Mouse (Mus musculus): Measurements from ENCODE around the gene Slc40a1. TPM values are rescaled to one million over a fixed set of nuclear protein-coding genes. Genes with fewer than 3 reads are reported as not detected.

Gene Slc40a1
- polyA plus RNA-seq (2015; fragmentation: Nextera tagmentation; extraction: Ambion mirVana): 18.0 and 18.8 TPM in 2 replicates

- no peaks in the 10 kb centered on the region for H3K36me3 ChIP-seq (ENCODE audit: control insufficient read depth, insufficient read depth)
- H3K27ac ChIP-seq (ENCODE audit: low read length): peak within 1 kb of the TSS; percentile 4; the same call in 1 of the 2 replicates
- peak within 1 kb of the TSS; percentile 76 for H3K9ac ChIP-seq (ENCODE audit: low read length)
- H3K4me2 ChIP-seq (ENCODE audit: low read depth, low read length): peak within 1 kb of the TSS; percentile 90
- peak within 1 kb of the TSS; percentile 70 for H3K4me3 ChIP-seq (ENCODE audit: low read length)
- peaks cover 6% of the 10 kb centered on the region for H3K4me1 ChIP-seq (ENCODE audit: control insufficient read depth, insufficient read depth, low read length)
- H3K27me3 ChIP-seq (ENCODE audit: control insufficient read depth, insufficient read depth, low read length): peaks cover 2% of the 10 kb centered on the region; the same call in 1 of the 2 replicates
- no peaks in the 10 kb centered on the region for H3K9me3 ChIP-seq (replicated peaks; ENCODE audit: control insufficient read depth, low read length)
- no peak for ATAC-seq (replicated peaks; ENCODE audit: extremely low read depth, insufficient read depth, low FRiP score)
- WGBS: 26% methylated on average over 9 of the region's 9 CpGs
These were observed at the start of gene Slc40a1 for GRCm38 (mm10) chr1:45926393-45926763. TSS of gene Slc40a1 (minus strand) at chr1:45926523.

- 79% methylated on average over 4 of the region's 4 CpGs for WGBS
- no peak overlapping the region for H3K4me2 ChIP-seq (ENCODE audit: low read depth, low read length)
- no peak for ATAC-seq (replicated peaks; ENCODE audit: extremely low read depth, insufficient read depth, low FRiP score)
- H3K4me3 ChIP-seq (ENCODE audit: low read length): no peak overlapping the region
- H3K4me1 ChIP-seq (ENCODE audit: control insufficient read depth, insufficient read depth, low read length): no peaks in the 10 kb centered on the region; the same call in 1 of the 2 replicates
- no peaks in the 10 kb centered on the region for H3K27me3 ChIP-seq (ENCODE audit: control insufficient read depth, insufficient read depth, low read length)
- H3K9ac ChIP-seq (ENCODE audit: low read length): no peak overlapping the region
- H3K36me3 ChIP-seq (ENCODE audit: control insufficient read depth, insufficient read depth): no peaks in the 10 kb centered on the region
- H3K27ac ChIP-seq (ENCODE audit: low read length): no peak overlapping the region
- no peaks in the 10 kb centered on the region for H3K9me3 ChIP-seq (replicated peaks; ENCODE audit: control insufficient read depth, low read length)
These were observed 45.0 kb upstream of the Slc40a1 start for GRCm38 (mm10) chr1:45971314-45971713.

GRCm38 (mm10) chr1:45948988-45949387 is 22.7 kb upstream of the Slc40a1 start:
- Histone ChIP-seq H3K27ac (ENCODE audit: low read length) (no peak overlapping the region), H3K4me2 (ENCODE audit: low read depth, low read length) (no peak overlapping the region), H3K9ac (ENCODE audit: low read length) (no peak overlapping the region), H3K9me3 (replicated peaks; ENCODE audit: control insufficient read depth, low read length) (no peaks in the 10 kb centered on the region), H3K4me3 (ENCODE audit: low read length) (no peak overlapping the region), H3K36me3 (ENCODE audit: control insufficient read depth, insufficient read depth) (no peaks in the 10 kb centered on the region), H3K27me3 (ENCODE audit: control insufficient read depth, insufficient read depth, low read length) (no peaks in the 10 kb centered on the region), H3K4me1 (ENCODE audit: control insufficient read depth, insufficient read depth, low read length) (no peaks in the 10 kb centered on the region)
- no peak for ATAC-seq (replicated peaks; ENCODE audit: extremely low read depth, insufficient read depth, low FRiP score)
- WGBS: 66% methylated on average over 2 of the region's 2 CpGs

GRCm38 (mm10) chr1:45947843-45948242 is 21.5 kb upstream of the Slc40a1 start:
- Histone ChIP-seq H3K4me3 (ENCODE audit: low read length) (no peak overlapping the region), H3K9me3 (replicated peaks; ENCODE audit: control insufficient read depth, low read length) (no peaks in the 10 kb centered on the region), H3K4me2 (ENCODE audit: low read depth, low read length) (no peak overlapping the region), H3K9ac (ENCODE audit: low read length) (no peak overlapping the region), H3K27me3 (ENCODE audit: control insufficient read depth, insufficient read depth, low read length) (no peaks in the 10 kb centered on the region), H3K27ac (ENCODE audit: low read length) (no peak overlapping the region), H3K4me1 (ENCODE audit: control insufficient read depth, insufficient read depth, low read length) (no peaks in the 10 kb centered on the region), H3K36me3 (ENCODE audit: control insufficient read depth, insufficient read depth) (no peaks in the 10 kb centered on the region)
- WGBS: 31% methylated on average over 1 of the region's 1 CpGs
- no peak for ATAC-seq (replicated peaks; ENCODE audit: extremely low read depth, insufficient read depth, low FRiP score)

- no peaks in the 10 kb centered on the region for H3K9me3 ChIP-seq (replicated peaks; ENCODE audit: control insufficient read depth, low read length)
- no peak overlapping the region for H3K4me3 ChIP-seq (ENCODE audit: low read length)
- no peak overlapping the region for H3K27ac ChIP-seq (ENCODE audit: low read length)
- H3K4me2 ChIP-seq (ENCODE audit: low read depth, low read length): no peak overlapping the region
- H3K9ac ChIP-seq (ENCODE audit: low read length): no peak overlapping the region
- H3K36me3 ChIP-seq (ENCODE audit: control insufficient read depth, insufficient read depth): no peaks in the 10 kb centered on the region
- ATAC-seq (replicated peaks; ENCODE audit: extremely low read depth, insufficient read depth, low FRiP score): no peak
- peaks cover 3% of the 10 kb centered on the region for H3K4me1 ChIP-seq (ENCODE audit: control insufficient read depth, insufficient read depth, low read length)
- H3K27me3 ChIP-seq (ENCODE audit: control insufficient read depth, insufficient read depth, low read length): peaks cover 2% of the 10 kb centered on the region; the same call in 1 of the 2 replicates
These were observed 4.8 kb upstream of the Slc40a1 start for GRCm38 (mm10) chr1:45931127-45931526.

GRCm38 (mm10) chr1:45926911-45927310 is 588 bp upstream of the Slc40a1 start:
- Histone ChIP-seq H3K27me3 (ENCODE audit: control insufficient read depth, insufficient read depth, low read length) (peaks cover 2% of the 10 kb centered on the region; the same call in 1 of the 2 replicates), H3K36me3 (ENCODE audit: control insufficient read depth, insufficient read depth) (no peaks in the 10 kb centered on the region), H3K4me2 (ENCODE audit: low read depth, low read length) (no peak overlapping the region), H3K4me1 (ENCODE audit: control insufficient read depth, insufficient read depth, low read length) (peaks cover 6% of the 10 kb centered on the region), H3K9me3 (replicated peaks; ENCODE audit: control insufficient read depth, low read length) (no peaks in the 10 kb centered on the region), H3K9ac (ENCODE audit: low read length) (no peak overlapping the region), H3K27ac (ENCODE audit: low read length) (no peak overlapping the region), H3K4me3 (ENCODE audit: low read length) (no peak overlapping the region)
- ATAC-seq (replicated peaks; ENCODE audit: extremely low read depth, insufficient read depth, low FRiP score): no peak
- 38% methylated on average over 3 of the region's 3 CpGs for WGBS

GRCm38 (mm10) chr1:45925500-45926392 is 577 bp downstream of the Slc40a1 start:
- Histone ChIP-seq H3K4me3 (ENCODE audit: low read length) (peak overlapping the region; percentile 70), H3K27ac (ENCODE audit: low read length) (peak overlapping the region; percentile 4; the same call in 1 of the 2 replicates), H3K9ac (ENCODE audit: low read length) (peak overlapping the region; percentile 76), H3K4me2 (ENCODE audit: low read depth, low read length) (peak overlapping the region; percentile 90), H3K36me3 (ENCODE audit: control insufficient read depth, insufficient read depth) (no peaks in the 10 kb centered on the region), H3K9me3 (replicated peaks; ENCODE audit: control insufficient read depth, low read length) (no peaks in the 10 kb centered on the region), H3K4me1 (ENCODE audit: control insufficient read depth, insufficient read depth, low read length) (peaks cover 6% of the 10 kb centered on the region), H3K27me3 (ENCODE audit: control insufficient read depth, insufficient read depth, low read length) (peaks cover 2% of the 10 kb centered on the region; the same call in 1 of the 2 replicates)
- WGBS: 1% methylated on average over 53 of the region's 53 CpGs
- peak; percentile 97 for ATAC-seq (replicated peaks; ENCODE audit: extremely low read depth, insufficient read depth, low FRiP score)

GRCm38 (mm10) chr1:45925131-45925499 is 1.2 kb downstream of the Slc40a1 start:
- ATAC-seq (replicated peaks; ENCODE audit: extremely low read depth, insufficient read depth, low FRiP score): 0 out of 2 replicates have a peak, but pooled peaks have one; percentile 20
- H3K9ac ChIP-seq (ENCODE audit: low read length): peak overlapping the region; percentile 76
- peak overlapping the region; percentile 70 for H3K4me3 ChIP-seq (ENCODE audit: low read length)
- H3K27ac ChIP-seq (ENCODE audit: low read length): 0 out of 2 replicates have a peak overlapping the region, but pooled peaks have one; percentile 4
- H3K4me2 ChIP-seq (ENCODE audit: low read depth, low read length): peak overlapping the region; percentile 90
- no peaks in the 10 kb centered on the region for H3K36me3 ChIP-seq (ENCODE audit: control insufficient read depth, insufficient read depth)
- WGBS: 6% methylated on average over 7 of the region's 7 CpGs
- H3K27me3 ChIP-seq (ENCODE audit: control insufficient read depth, insufficient read depth, low read length): peaks cover 2% of the 10 kb centered on the region; the same call in 1 of the 2 replicates
- no peaks in the 10 kb centered on the region for H3K9me3 ChIP-seq (replicated peaks; ENCODE audit: control insufficient read depth, low read length)
- peaks cover 6% of the 10 kb centered on the region for H3K4me1 ChIP-seq (ENCODE audit: control insufficient read depth, insufficient read depth, low read length)

- no peaks in the 10 kb centered on the region for H3K36me3 ChIP-seq (ENCODE audit: control insufficient read depth, insufficient read depth)
- ATAC-seq (replicated peaks; ENCODE audit: extremely low read depth, insufficient read depth, low FRiP score): no peak
- H3K27me3 ChIP-seq (ENCODE audit: control insufficient read depth, insufficient read depth, low read length): peaks cover 2% of the 10 kb centered on the region; the same call in 1 of the 2 replicates
- H3K4me2 ChIP-seq (ENCODE audit: low read depth, low read length): no peak overlapping the region
- no peaks in the 10 kb centered on the region for H3K9me3 ChIP-seq (replicated peaks; ENCODE audit: control insufficient read depth, low read length)
- WGBS: 61% methylated on average over 7 of the region's 7 CpGs
- H3K4me3 ChIP-seq (ENCODE audit: low read length): no peak overlapping the region
- no peak overlapping the region for H3K9ac ChIP-seq (ENCODE audit: low read length)
- no peak overlapping the region for H3K27ac ChIP-seq (ENCODE audit: low read length)
- H3K4me1 ChIP-seq (ENCODE audit: control insufficient read depth, insufficient read depth, low read length): peaks cover 6% of the 10 kb centered on the region
These were observed 1.8 kb downstream of the Slc40a1 start for GRCm38 (mm10) chr1:45924516-45924915.
